Mouse (Mus musculus) G1E (cell line): ENCODE measurements around the gene Gm3854.
"Not testable (repeated sequence)": the region's sequence is repeated elsewhere in the genome, so short reads cannot be mapped to it uniquely, and the experiment has no call there.

Experiments used
- CTCF ChIP-seq: IDR thresholded peaks from 2 replicates; pipeline ENCODE4 v1.5.1; 2012; ENCODE audit warnings: low read depth, low read length, inconsistent platforms, mixed read lengths
- POLR2AphosphoS5 ChIP-seq: IDR thresholded peaks from 2 replicates; pipeline ENCODE4 v1.6.1; 2012; ENCODE audit warnings: low read depth, low read length, inconsistent platforms; ENCODE audit not compliant: insufficient replicate concordance
- TAL1 ChIP-seq: conservative IDR thresholded peaks from 2 replicates; pipeline ENCODE4 v1.6.1; 2012; ENCODE audit warnings: low read depth, low read length, inconsistent platforms, mixed read lengths

- TF ChIP-seq CTCF, TAL1, POLR2AphosphoS5: not testable (repeated sequence)
Observed at GRCm38 (mm10) chr7:6300796-6301195, 42.8 kb upstream of the Gm3854 start.
